Mouse (Mus musculus) CD4-positive naive resting alpha-beta T cell, adult 76 days (primary cell): ENCODE data around the gene Gm13090. TPM values are rescaled to one million over a fixed set of nuclear protein-coding genes. Genes with fewer than 3 reads are reported as not detected.

Experiments used
- total RNA-seq: library from RNA; stranded (reverse); gene quantifications from one replicate; pipeline ENCODE4 v1.2.4, GENCODE M21; 2023

Gm13090 gene
- total RNA-seq, result not detected

DNA sequence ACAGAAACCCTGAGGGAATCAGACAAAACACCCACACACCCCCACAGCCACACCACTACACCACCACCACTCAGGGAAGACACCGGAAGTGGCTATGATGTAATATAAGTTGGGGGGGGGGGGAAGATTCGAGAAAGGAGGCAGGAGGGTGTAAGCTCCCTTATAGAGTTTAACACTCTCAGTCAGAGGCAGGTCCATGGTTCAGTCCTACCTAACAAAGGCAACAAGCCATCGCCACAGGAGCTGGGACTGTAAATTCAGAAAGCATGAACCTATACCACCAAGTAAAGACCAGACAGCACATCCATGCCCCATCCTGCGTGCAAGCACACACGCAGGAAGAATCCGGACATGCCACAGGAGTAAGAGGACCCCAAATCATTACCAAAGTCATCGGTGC, at the start of gene Gm13090:
Gm13090 (plus strand) TSS at position 301 of the 400 bp plus-strand sequence.

DNA sequence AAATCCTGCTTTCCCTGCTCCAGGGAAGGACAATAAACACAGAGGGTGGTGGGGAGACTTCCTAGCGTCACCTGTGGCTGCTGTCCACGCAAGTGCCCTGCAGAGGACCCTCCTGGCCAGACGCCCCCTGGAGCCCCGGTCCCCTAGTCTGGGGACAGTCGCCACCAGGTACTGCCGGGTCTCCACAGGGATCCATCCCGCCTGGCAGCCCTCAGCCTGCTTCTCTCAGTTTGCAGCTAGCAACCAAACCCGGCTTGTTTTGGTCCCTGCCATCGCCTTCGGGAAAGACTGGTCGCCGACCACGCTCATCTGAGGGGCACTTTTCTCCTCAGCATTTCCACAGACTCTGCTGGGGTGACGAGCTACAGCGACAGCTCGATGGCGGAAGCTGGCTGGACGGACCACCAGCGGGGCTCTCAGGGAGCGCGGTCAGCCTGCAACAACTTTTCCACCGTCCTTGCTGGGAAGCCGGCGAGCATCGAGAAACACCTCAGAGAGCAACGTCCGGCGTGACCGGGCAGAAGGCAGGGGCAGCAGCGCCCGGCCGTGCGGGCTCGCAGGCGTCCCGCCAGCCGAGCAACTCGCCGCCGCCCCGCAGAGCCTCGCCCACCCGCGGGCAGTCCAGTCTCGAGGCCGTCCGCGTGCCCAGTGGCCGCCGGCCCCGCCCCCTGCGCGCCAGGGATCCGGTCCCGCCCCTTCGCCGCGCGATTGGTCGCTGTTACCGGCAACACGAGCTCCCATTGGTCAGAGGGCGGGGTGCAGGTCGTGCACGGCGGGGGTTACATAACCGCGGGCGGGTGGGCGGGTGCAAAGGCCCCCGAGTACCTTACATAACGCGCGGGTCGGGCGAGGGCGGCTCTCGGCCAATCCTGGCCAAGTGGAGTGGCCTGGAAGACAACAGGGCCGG, 45.1 kb upstream of the Gm13090 start, which contains the start of gene Per3:
Per3 (minus strand) TSS at position 629 of the 907 bp plus-strand sequence.

DNA sequence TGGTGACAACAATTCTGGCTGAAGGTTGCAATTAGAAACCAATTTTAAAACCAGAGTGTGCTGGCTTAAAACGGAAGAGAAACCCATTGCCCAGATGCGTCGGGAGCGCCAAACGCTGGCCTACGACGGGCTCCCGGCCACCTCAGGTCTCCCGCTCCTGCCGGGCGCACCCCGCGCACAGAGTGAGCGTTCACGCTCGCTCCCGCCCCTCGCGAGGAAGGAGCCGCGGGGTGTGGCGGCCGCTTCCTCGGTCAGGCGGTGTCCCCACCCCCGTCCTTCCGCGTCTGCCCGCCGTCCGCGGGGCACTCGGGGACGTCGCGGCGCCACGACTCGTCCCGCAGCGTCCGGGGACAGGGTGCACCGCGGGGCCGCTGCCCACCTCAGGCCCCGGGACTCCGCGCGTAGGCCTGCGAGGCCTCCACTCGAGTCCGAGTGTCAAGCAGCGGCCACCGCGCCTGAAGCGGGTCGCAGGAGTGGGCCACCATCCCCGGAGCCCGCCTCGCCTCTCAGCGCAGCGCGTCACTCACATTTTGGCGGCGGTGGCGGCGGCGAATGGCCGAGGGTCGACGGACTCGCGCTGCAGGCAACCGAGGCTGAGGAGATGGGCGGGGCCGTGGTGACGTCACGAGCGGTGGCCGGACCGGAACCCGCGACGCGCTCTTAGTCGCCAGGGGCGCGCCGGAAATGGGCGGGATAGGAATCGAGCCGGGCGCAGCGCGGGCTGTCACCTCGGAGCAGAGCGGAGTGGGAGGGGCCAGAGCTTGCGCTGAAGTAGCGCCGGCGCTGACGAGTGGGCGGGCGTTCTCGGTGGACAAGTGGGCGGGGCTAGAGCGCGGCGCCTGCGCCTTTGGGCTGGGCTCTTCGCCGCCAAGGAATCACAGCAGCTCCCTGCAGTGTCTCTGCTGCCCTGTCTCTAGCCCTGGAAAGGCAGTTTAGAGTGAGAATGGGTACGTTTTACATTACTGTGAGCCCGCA, 31.7 kb upstream of the Gm13090 start, which contains the start of gene Vamp3:
Vamp3 (minus strand) TSS at position 617 of the 975 bp plus-strand sequence.

Other genes with a start within 250 kb of the Gm13090 start
- gene Errfi1, start 235.7 kb upstream of the Gm13090 start, total RNA-seq, result 34.2 TPM
- 118 TPM for gene Park7, start 175.1 kb upstream of the Gm13090 start, total RNA-seq
- 5.5 TPM for gene Tnfrsf9, start 175.0 kb upstream of the Gm13090 start, total RNA-seq
- not detected for gene Uts2, start 92.5 kb upstream of the Gm13090 start, total RNA-seq
- 1.6 TPM for gene Per3, start 44.9 kb upstream of the Gm13090 start, total RNA-seq
- 109 TPM for gene Vamp3, start 31.6 kb upstream of the Gm13090 start, total RNA-seq